Mouse (Mus musculus) neural tube, embryonic 11.5 days (tissue): ENCODE data around the gene Lsm7. TPM values are rescaled to one million over a fixed set of nuclear protein-coding genes. Genes with fewer than 3 reads are reported as not detected.

ENCODE experiments used
- ATAC-seq: fragments of 200-750 bp; cut with Nextera tagmentation; 2 replicates; pipeline ENCODE4 v1.8.0; 2017; ENCODE audit warnings: moderate number of reproducible peaks, mild to moderate bottlenecking, moderate TSS enrichment, moderate library complexity; ENCODE audit not compliant: insufficient read depth, low FRiP score, low TSS enrichment
- DNase-seq: peaks from one replicate; pipeline ENCODE4 v3.0.0-alpha.2; 2015; ENCODE audit warnings: low spot score
- H3K27ac ChIP-seq: fragments of 300-500 bp; sonication (generic); 2 replicates; pipeline ENCODE4 v1.5.1; 2014; ENCODE audit warnings: low read depth, mild to moderate bottlenecking, low read length
- H3K27me3 ChIP-seq: fragments of 300-500 bp; sonication (generic); 2 replicates; pipeline ENCODE4 v1.6.1; 2014; ENCODE audit warnings: mild to moderate bottlenecking, low read length, mixed read lengths; ENCODE audit not compliant: control insufficient read depth, insufficient read depth
- H3K36me3 ChIP-seq: fragments of 300-500 bp; sonication (generic); 2 replicates; pipeline ENCODE4 v1.6.1; 2014; ENCODE audit warnings: mild to moderate bottlenecking, low read length, moderate library complexity, mixed read lengths; ENCODE audit not compliant: control insufficient read depth, insufficient read depth
- H3K4me1 ChIP-seq: fragments of 300-500 bp; sonication (generic); 2 replicates; pipeline ENCODE4 v1.6.1; 2014; ENCODE audit warnings: low read length, mixed read lengths; ENCODE audit not compliant: control insufficient read depth, insufficient read depth
- H3K4me2 ChIP-seq: fragments of 300-500 bp; sonication (generic); 2 replicates; pipeline ENCODE4 v1.6.1; 2014; ENCODE audit warnings: low read depth, mild to moderate bottlenecking, moderate library complexity
- H3K4me3 ChIP-seq: fragments of 300-500 bp; sonication (generic); 2 replicates; pipeline ENCODE4 v1.5.1; 2014; ENCODE audit warnings: low read depth, low read length
- H3K9ac ChIP-seq: fragments of 300-500 bp; sonication (generic); 2 replicates; pipeline ENCODE4 v1.6.1; 2014; ENCODE audit warnings: mild to moderate bottlenecking, low read length
- H3K9me3 ChIP-seq: fragments of 300-500 bp; sonication (generic); 2 replicates; pipeline ENCODE4 v1.6.1; 2016; ENCODE audit warnings: low read length; ENCODE audit not compliant: control insufficient read depth
- WGBS: fragments of 180-500 bp; shearing (Covaris S2); extraction: QIAGEN DNeasy Blood & Tissue Kit; methylation state at CpG from one replicate; pipeline ENCODE4 v1.1.7; 2014; 5-methylcytosine and 5-hydroxymethylcytosine counted together
- polyA plus RNA-seq: library from polyadenylated mRNA; unstranded; fragments of >200 nt; fragmentation: Nextera tagmentation; extraction: Ambion mirVana; gene quantifications from 2 replicates; pipeline ENCODE4 v1.2.1, GENCODE M21; 2014

The Lsm7 gene
- polyA plus RNA-seq, 1 experiment from 2014 or later, result 307 TPM

GRCm38 (mm10) chr10:80880901-80881300, 25.9 kb upstream of the Lsm7 start:
- no peaks in the 10 kb centered on the region for H3K36me3 ChIP-seq
- 71% methylated on average over 2 of the region's 2 CpGs for WGBS
- ATAC-seq, result no peak

GRCm38 (mm10) chr10:80880131-80880641, 25.2 kb upstream of the Lsm7 start:
- Histone ChIP-seq H3K4me2 (no peak overlapping the region), H3K4me3 (no peak overlapping the region), H3K9ac (no peak overlapping the region), H3K9me3 (no peaks in the 10 kb centered on the region), H3K4me1 (no peaks in the 10 kb centered on the region), H3K36me3 (no peaks in the 10 kb centered on the region), H3K27ac (no peak overlapping the region), H3K27me3 (no peaks in the 10 kb centered on the region)
- WGBS, result 24% methylated on average over 5 of the region's 5 CpGs
- peak; percentile 67 for DNase-seq
- 0 out of 2 replicates have a peak, but pooled peaks have one; percentile 48 for ATAC-seq

More at GRCm38 (mm10) chr10:80880901-80881300, 25.9 kb upstream of the Lsm7 start:
- H3K4me3 ChIP-seq, result no peak overlapping the region
- no peaks in the 10 kb centered on the region for H3K27me3 ChIP-seq
- no peak overlapping the region for H3K27ac ChIP-seq
- H3K4me1 ChIP-seq, result no peaks in the 10 kb centered on the region
- no peak for DNase-seq
- no peaks in the 10 kb centered on the region for H3K9me3 ChIP-seq
- no peak overlapping the region for H3K9ac ChIP-seq
- no peak overlapping the region for H3K4me2 ChIP-seq

GRCm38 (mm10) chr10:80876594-80876993, 21.6 kb upstream of the Lsm7 start:
- H3K27ac ChIP-seq, result no peak overlapping the region
- no peaks in the 10 kb centered on the region for H3K9me3 ChIP-seq
- no peak for DNase-seq
- 23% methylated on average over 3 of the region's 3 CpGs for WGBS
- no peaks in the 10 kb centered on the region for H3K36me3 ChIP-seq
- no peak overlapping the region for H3K4me2 ChIP-seq
- H3K4me3 ChIP-seq, result no peak overlapping the region
- H3K9ac ChIP-seq, result no peak overlapping the region
- ATAC-seq, result no peak
- H3K27me3 ChIP-seq, result no peaks in the 10 kb centered on the region
- no peaks in the 10 kb centered on the region for H3K4me1 ChIP-seq

- Histone ChIP-seq H3K36me3 (no peaks in the 10 kb centered on the region), H3K4me1 (no peaks in the 10 kb centered on the region), H3K9me3 (no peaks in the 10 kb centered on the region), H3K27ac (no peak overlapping the region), H3K27me3 (no peaks in the 10 kb centered on the region), H3K9ac (no peak overlapping the region), H3K4me3 (no peak overlapping the region), H3K4me2 (no peak overlapping the region)
- ATAC-seq, result no peak
- peak; percentile 60 for DNase-seq
- 30% methylated on average over 5 of the region's 5 CpGs for WGBS
Observed at GRCm38 (mm10) chr10:80876028-80876427, 21.0 kb upstream of the Lsm7 start.

- ATAC-seq (no peak), DNase-seq (no peak)
- no peak overlapping the region for H3K9ac ChIP-seq
- H3K4me2 ChIP-seq, result no peak overlapping the region
- H3K4me1 ChIP-seq, result no peaks in the 10 kb centered on the region
- H3K36me3 ChIP-seq, result no peaks in the 10 kb centered on the region
- no peak overlapping the region for H3K27ac ChIP-seq
- H3K27me3 ChIP-seq, result no peaks in the 10 kb centered on the region
- H3K9me3 ChIP-seq, result no peaks in the 10 kb centered on the region
- no peak overlapping the region for H3K4me3 ChIP-seq
- WGBS, result 76% methylated on average over 9 of the region's 9 CpGs
Observed at GRCm38 (mm10) chr10:80874035-80874434, 19.0 kb upstream of the Lsm7 start.

GRCm38 (mm10) chr10:80871581-80871980, 16.6 kb upstream of the Lsm7 start, which contains the start of gene Tmprss9:
Tmprss9 (plus strand) TSS chr10:80871848.
- H3K27me3 ChIP-seq, result no peaks in the 10 kb centered on the region
- ATAC-seq (no peak), DNase-seq (no peak)
- H3K4me2 ChIP-seq, result no peak within 1 kb of the TSS
- no peak within 1 kb of the TSS for H3K27ac ChIP-seq
- WGBS, result 34% methylated on average over 9 of the region's 9 CpGs
- no peaks in the 10 kb centered on the region for H3K9me3 ChIP-seq
- no peaks in the 10 kb centered on the region for H3K4me1 ChIP-seq
- H3K36me3 ChIP-seq, result no peaks in the 10 kb centered on the region
- no peak within 1 kb of the TSS for H3K9ac ChIP-seq
- H3K4me3 ChIP-seq, result no peak within 1 kb of the TSS

GRCm38 (mm10) chr10:80870993-80871392, 16.0 kb upstream of the Lsm7 start:
- Histone ChIP-seq H3K36me3 (no peaks in the 10 kb centered on the region), H3K27me3 (no peaks in the 10 kb centered on the region), H3K9ac (no peak overlapping the region), H3K4me3 (no peak overlapping the region), H3K4me1 (no peaks in the 10 kb centered on the region), H3K27ac (no peak overlapping the region), H3K9me3 (no peaks in the 10 kb centered on the region), H3K4me2 (no peak overlapping the region)
- 83% methylated on average over 2 of the region's 6 CpGs for WGBS
- ATAC-seq (no peak), DNase-seq (no peak)

- no peak for ATAC-seq
- Histone ChIP-seq H3K27me3 (no peaks in the 10 kb centered on the region), H3K27ac (no peak overlapping the region), H3K9ac (no peak overlapping the region), H3K36me3 (no peaks in the 10 kb centered on the region; the same call in 1 of the 2 replicates), H3K9me3 (no peaks in the 10 kb centered on the region), H3K4me1 (no peaks in the 10 kb centered on the region), H3K4me2 (no peak overlapping the region), H3K4me3 (no peak overlapping the region)
- WGBS, result 92% methylated on average over 16 of the region's 16 CpGs
- no peak for DNase-seq
Observed at GRCm38 (mm10) chr10:80864446-80864845, 9.4 kb upstream of the Lsm7 start.

- ATAC-seq (no peak), DNase-seq (no peak)
- H3K4me2 ChIP-seq, result no peak overlapping the region
- H3K9me3 ChIP-seq, result no peaks in the 10 kb centered on the region
- no peak overlapping the region for H3K27ac ChIP-seq
- no peak overlapping the region for H3K9ac ChIP-seq
- H3K4me3 ChIP-seq, result no peak overlapping the region
- H3K27me3 ChIP-seq, result no peaks in the 10 kb centered on the region
- H3K36me3 ChIP-seq, result no peaks in the 10 kb centered on the region; the same call in none of the 2 replicates
- 92% methylated on average over 5 of the region's 5 CpGs for WGBS
- peaks cover 3% of the 10 kb centered on the region; the same call in 1 of the 2 replicates for H3K4me1 ChIP-seq
Observed at GRCm38 (mm10) chr10:80862305-80862704, 7.3 kb upstream of the Lsm7 start.
